Mouse (Mus musculus) ES-E14 (cell line): ENCODE measurements around the gene Pafah1b3.

Experiments
- HCFC1 ChIP-seq: IDR thresholded peaks from 2 replicates; pipeline ENCODE4 v1.6.1; 2012; ENCODE audit warnings: low read length, inconsistent platforms, borderline replicate concordance; ENCODE audit not compliant: insufficient read depth
- MAFK ChIP-seq: IDR thresholded peaks from 2 replicates; pipeline ENCODE4 v1.6.1; 2014; ENCODE audit warnings: mild to moderate bottlenecking, low read depth, low read length, inconsistent platforms; ENCODE audit not compliant: insufficient read depth
- ZNF384 ChIP-seq: IDR thresholded peaks from 2 replicates; pipeline ENCODE4 v1.6.1; 2012; ENCODE audit warnings: low read depth, low read length, inconsistent platforms

DNA sequence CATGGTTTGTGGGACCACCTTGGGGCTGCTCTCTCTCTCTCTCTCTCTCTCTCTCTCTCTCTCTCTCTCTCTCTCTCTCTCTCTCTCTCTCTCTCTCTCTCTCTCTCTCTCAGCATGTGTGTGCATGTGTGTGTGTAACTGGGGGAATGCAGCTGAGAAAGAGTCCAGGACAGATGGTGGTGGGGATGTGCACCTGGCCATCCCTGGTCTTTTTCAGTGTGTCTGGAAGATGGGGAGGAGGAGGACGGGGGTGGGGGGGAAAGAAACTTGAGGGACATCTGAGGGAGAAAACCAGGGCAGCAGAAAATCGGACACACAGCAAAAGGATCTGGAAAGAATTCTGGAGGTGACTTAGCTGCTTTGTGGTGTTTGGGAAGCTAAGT is 8.8 kb upstream of the Pafah1b3 start:
- TF ChIP-seq HCFC1 (no peak), ZNF384 (no peak), MAFK (no peak)
